Mouse (Mus musculus) urinary bladder, postnatal 4 days (tissue): Measurements from ENCODE around the gene Itga2b.

Source experiments
- DNase-seq, 2 experiments: peaks; one replicate each; pipeline ENCODE4 v3.0.0; 2021 to 2022; ENCODE audit warnings: low spot score in 2 of 2

The Itga2b gene

GRCm38 (mm10) chr11:102455740-102456396 is 14.1 kb downstream of the Itga2b start:
- peak; percentile 72 to 80 for DNase-seq

- DNase-seq, result no peak
Measured at GRCm38 (mm10) chr11:102453131-102453530, 16.8 kb downstream of the Itga2b start.

- no peak for DNase-seq
Measured at GRCm38 (mm10) chr11:102449043-102450008, 20.6 kb downstream of the Itga2b start.

DNA sequence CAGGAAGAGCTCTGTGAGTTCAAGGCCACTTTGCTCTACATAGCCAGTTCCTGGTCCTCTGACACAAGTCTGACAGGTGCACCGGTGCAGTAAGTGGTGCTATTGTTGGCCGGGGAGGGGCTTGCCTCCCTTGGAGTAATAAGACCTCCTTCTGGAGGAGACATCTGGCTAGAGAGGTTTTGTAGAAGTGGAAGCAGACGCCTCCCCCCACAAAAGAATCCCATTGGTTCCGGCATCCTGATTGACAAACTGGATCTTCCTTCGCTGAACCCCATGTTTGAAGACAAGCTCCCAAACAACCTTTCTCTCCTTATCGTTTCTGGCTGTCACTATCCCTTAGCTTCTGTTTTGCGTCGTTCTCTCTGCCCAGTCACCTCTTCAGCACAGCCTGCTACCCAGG is 21.6 kb downstream of the Itga2b start:
- DNase-seq, result no peak

DNA sequence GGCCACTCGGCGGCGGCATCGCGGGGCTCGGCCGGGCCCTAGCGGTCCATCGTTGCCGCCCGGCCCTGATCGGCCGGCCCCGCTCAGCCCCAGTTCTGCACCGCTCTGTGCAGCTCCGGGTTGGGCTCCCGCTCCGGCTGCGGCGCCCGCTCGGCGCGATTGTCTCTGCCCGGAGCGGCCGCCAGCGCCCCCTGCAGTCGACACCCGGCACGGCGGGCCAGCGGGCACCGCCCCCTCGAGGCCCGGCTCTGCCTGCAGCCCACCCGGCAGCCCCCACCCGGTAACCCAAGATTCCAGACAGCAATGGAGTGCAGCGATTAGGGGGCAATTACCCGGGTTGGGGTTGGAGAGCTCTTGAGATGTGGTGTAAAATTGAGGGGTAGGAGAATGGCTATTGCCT is 22.4 kb downstream of the Itga2b start, which contains the start of gene Fam171a2:
TSS of gene Fam171a2 (minus strand) at position 186 of the 400 bp plus-strand sequence.
- peak; percentile 82 to 86 for DNase-seq

GRCm38 (mm10) chr11:102446581-102447461 is 23.1 kb downstream of the Itga2b start:
- no peak for DNase-seq

- peak in 1 of 2 experiments; percentile 63 for DNase-seq
Measured at GRCm38 (mm10) chr11:102445891-102446361, 24.0 kb downstream of the Itga2b start.

GRCm38 (mm10) chr11:102445264-102445890 is 24.5 kb downstream of the Itga2b start:
- peak in 1 of 2 experiments; percentile 74 for DNase-seq

DNA sequence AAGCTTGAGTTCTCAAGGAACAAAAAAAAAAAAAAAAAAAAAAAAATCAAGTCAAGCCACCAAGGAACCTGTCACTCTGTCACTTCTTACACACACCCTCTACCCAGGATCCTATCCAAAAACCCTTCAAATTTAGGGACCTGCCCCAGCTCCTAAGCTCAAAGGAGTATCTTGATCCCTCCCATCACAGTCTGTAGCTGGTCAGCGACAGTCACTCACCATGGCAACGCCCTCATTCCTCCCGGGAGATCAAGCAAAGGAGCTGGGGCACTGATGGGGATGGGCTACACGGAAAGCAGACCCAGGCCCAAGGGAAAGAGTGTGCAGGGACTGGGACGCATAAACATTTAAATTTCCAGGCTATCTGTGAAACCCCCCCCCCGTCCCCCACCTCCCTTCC is 25.1 kb downstream of the Itga2b start:
- DNase-seq, result no peak

DNA sequence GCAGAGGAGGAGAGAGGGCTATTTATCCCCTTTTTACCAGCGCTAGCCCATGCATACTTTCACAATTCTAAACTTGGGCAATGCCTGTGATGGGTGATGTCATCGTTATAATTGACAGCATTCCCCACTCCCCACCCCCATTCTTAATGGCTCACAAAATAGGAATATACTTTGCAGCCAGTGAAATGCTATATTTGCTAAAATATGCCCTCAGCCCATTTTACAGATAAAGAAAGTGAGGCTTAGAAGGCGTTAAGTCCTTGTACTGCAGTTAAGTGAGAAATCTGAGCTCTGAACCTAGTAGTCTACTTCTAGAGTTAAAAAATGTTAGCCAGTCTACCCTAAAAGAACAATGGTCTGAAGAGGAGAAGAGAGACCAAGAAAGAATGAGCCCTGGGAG is 25.6 kb downstream of the Itga2b start:
- DNase-seq, result no peak

GRCm38 (mm10) chr11:102443740-102444139 is 26.2 kb downstream of the Itga2b start:
- no peak for DNase-seq

GRCm38 (mm10) chr11:102442089-102442488 is 27.8 kb downstream of the Itga2b start:
- DNase-seq, result no peak

DNA sequence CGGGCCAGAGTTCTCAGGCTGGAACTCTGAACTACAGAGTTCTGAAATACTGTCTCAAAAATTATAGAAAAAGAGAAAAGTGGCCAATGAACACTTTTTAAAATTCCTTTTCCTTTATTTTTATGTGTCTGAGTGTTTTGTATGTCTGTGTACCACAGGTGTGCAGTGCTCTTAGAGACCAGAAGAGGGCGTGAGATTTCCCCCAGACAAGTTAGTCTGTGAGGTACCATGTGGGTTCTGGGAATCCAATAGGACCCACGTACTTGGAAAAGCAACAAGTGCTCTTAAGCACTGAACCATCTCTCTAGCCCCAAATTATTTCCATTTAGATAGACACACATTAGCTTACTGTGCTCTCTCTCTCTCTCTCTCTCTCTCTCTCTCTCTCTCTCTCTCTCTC is 28.5 kb downstream of the Itga2b start:
- DNase-seq, result no peak

GRCm38 (mm10) chr11:102440255-102440654 is 29.7 kb downstream of the Itga2b start:
- no peak for DNase-seq

DNA sequence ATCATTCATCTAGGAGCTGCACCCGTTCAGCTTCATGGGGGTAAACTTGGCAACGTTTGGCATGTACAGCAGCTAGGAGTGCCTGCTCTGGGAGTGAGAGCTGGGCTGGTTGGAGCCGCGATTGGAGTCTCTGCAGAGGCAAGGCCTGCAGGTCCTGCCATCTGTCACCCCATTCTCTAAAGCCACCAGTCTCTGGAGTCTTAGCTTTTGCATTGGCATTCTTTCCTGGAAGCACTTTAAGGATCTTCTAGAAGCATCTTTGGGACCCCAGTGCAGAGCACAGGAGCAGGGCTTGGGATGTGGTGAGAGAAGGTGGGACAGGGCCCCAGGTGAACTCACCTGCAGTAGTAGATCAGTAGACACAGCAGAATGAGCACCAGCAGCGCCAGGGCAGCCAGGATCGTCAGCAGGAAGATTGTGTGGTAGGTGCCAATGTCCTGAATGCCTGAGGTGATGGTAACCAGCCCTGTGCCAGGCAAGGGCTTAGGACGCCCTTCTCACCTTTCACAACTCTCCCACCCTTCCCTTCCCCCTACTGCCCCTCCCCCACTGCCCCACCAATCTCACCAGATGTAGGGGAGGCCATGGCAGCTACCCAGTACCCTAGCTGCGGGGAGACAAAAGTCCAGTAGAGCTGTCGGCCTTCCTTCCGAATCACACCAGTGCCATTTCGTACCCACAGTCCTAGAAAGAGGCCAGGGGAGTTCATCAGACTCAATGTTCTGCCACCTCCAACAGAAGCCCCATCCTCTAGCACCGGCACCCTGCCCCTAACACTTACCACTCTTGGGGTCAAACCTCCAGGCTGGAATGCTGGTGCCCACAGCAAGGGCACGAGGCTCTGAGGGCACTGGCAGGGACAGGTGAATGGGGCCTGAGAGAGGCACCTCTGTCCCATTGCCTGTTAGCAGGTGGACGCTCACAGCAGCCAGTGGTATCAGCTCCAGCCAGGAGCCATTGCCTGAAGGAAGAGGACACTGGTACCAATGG is 30.5 kb downstream of the Itga2b start:
- DNase-seq, result no peak

- DNase-seq, result peak; percentile 77 to 92
Measured at GRCm38 (mm10) chr11:102438212-102439092, 31.5 kb downstream of the Itga2b start.

GRCm38 (mm10) chr11:102437120-102438061 is 32.5 kb downstream of the Itga2b start:
- DNase-seq, result peak in 1 of 2 experiments; percentile 68

DNA sequence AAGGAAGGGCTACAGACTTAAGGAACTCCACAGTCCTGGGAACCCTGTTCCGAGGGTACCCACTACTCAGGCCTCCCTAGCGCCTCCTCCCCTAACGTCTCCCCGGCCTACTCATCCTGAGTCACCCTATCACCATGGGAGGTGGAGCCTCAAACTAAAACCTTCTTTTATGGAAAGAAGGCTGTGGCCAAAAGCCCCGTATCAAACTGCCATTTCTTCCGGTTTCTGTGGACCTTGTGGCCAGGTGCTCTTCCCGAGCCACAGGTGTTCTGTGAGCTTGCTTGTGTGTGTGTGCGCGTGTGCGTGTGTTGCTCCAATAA is 33.5 kb downstream of the Itga2b start:
- DNase-seq, result no peak
